Comparison of ENCODE assay signal across 8 mouse cellular contexts in the genomic region with DNA sequence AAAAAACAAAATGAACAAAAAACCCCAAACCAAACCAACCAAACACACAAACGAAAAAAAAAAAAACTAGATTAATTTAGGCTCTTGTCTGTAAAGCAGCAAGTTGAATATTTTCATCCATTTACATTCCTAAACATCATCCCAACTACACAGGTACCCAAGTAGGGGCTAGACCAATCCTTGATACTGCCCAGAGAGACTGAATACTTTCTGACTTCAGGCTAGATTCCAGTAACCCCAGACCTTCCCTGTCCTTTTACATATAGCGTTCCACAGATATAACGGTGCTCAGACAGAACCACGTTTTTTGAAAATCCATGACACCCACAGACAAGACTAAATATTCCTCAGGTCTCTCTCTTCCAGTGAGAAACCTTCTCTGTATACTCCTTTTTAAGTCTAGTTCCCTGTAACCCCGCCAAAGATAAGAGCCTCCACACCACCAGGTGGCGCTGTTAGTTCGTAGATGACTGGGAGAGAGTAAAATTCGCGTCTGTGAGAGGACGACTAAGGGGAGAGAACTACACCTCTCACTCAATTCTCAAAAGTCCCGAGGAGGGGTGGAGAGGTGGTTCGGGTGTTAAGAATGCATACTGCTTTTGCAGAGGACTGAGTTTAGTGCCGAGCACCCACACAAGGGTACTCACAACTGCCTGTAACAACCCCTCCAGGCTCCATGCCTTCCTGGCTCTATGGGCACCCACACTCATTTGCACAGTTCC. TPM values are rescaled to one million over a fixed set of nuclear protein-coding genes. Genes with fewer than 3 reads are reported as not detected.
A peak's percentile ranks its signal among the peaks of the same experiment; 100 is the strongest.
DNase-seq lines count a peak whose midpoint lies in the region; ATAC-seq lines count a peak whose summit lies in the region.

No protein-coding gene starts in this region.

- peak overlapping the region; percentile 62 for H3K4me2 ChIP-seq in intestine, embryonic 15.5 days (replicated peaks)

- ATAC-seq in intestine, embryonic 15.5 days: peak; percentile 85
- peak; percentile 96 for ATAC-seq in megakaryocyte-erythroid progenitor cell, adult 5-6 weeks (replicated peaks; ENCODE audit: low FRiP score, low TSS enrichment, poor library complexity, severe bottlenecking)

- no peaks in the 10 kb centered on the region for H3K9me3 ChIP-seq in intestine, embryonic 15.5 days

- H3K4me3 ChIP-seq in intestine, embryonic 15.5 days (replicated peaks): peak overlapping the region; percentile 43

- DNase-seq in adrenal gland, adult (ENCODE audit: inconsistent age in 2 of 2, low spot score in 1 of 2): peak; percentile 82 to 97
- DNase-seq in embryo, embryonic 10 days (ENCODE audit: low spot score): peak; percentile 93
- peak; percentile 79 to 83 for DNase-seq in gastrocnemius, postnatal 36 days
- DNase-seq in left cerebral cortex, postnatal 14 days (ENCODE audit: low spot score in 2 of 2): peak; percentile 90 to 92
- peak; percentile 95 for DNase-seq in right cerebral cortex, postnatal 14 days
- DNase-seq in urinary bladder, postnatal 25 days (ENCODE audit: low spot score): peak; percentile 94

- no peak overlapping the region for H3K27ac ChIP-seq in intestine, embryonic 15.5 days

- 11% methylated on average over 13 of the region's 13 CpGs for WGBS in intestine, embryonic 15.5 days

- no peaks in the 10 kb centered on the region for H3K4me1 ChIP-seq in intestine, embryonic 15.5 days (replicated peaks)

- no peaks in the 10 kb centered on the region for H3K36me3 ChIP-seq in intestine, embryonic 15.5 days

- H3K9ac ChIP-seq in intestine, embryonic 15.5 days: peak overlapping the region; percentile 44

- H3K27me3 ChIP-seq in intestine, embryonic 15.5 days (replicated peaks): no peaks in the 10 kb centered on the region

- intact Hi-C loops in gastrocnemius, postnatal 36 days (cut with DNase I): no loop called here
- intact Hi-C loops in left cerebral cortex, postnatal 14 days (cut with DNase I): no loop called here

RNA-seq across cellular contexts. Expression of a gene that starts 31.2 kb away (rescaled TPM):
- under 1 TPM; 0.17 to 0.18 TPM for total RNA-seq in gastrocnemius, postnatal 36 days (2021)
- polyA plus RNA-seq in intestine, embryonic 15.5 days (2015; fragmentation: Nextera tagmentation; extraction: Ambion mirVana): 33.2 and 35.9 TPM in 2 replicates
- 1 to 10 TPM; 3.5 to 4.6 TPM for total RNA-seq in left cerebral cortex, postnatal 14 days (2021)
- total RNA-seq in megakaryocyte-erythroid progenitor cell, adult 5-6 weeks (2014; fragmentation: Nextera tagmentation): not detected in 2 replicates
- total RNA-seq in megakaryocyte-erythroid progenitor cell, adult 5-6 weeks (2017): not detected in 2 replicates

RNA-seq across cellular contexts. Expression of a gene that starts 49.5 kb away (rescaled TPM):
- not detected for total RNA-seq in gastrocnemius, postnatal 36 days (2021)
- not detected in 2 replicates for polyA plus RNA-seq in intestine, embryonic 15.5 days (2015; fragmentation: Nextera tagmentation; extraction: Ambion mirVana)
- total RNA-seq in left cerebral cortex, postnatal 14 days (2021): under 1 TPM; 0.27 to 0.44 TPM
- not detected in 2 replicates for total RNA-seq in megakaryocyte-erythroid progenitor cell, adult 5-6 weeks (2014; fragmentation: Nextera tagmentation)
- total RNA-seq in megakaryocyte-erythroid progenitor cell, adult 5-6 weeks (2017): not detected in 2 replicates

RNA-seq across cellular contexts. Expression of a gene that starts 59.4 kb away (rescaled TPM):
- 10 to 100 TPM; 39.1 to 44.9 TPM for total RNA-seq in gastrocnemius, postnatal 36 days (2021)
- polyA plus RNA-seq in intestine, embryonic 15.5 days (2015; fragmentation: Nextera tagmentation; extraction: Ambion mirVana): 69.8 and 71.5 TPM in 2 replicates
- total RNA-seq in left cerebral cortex, postnatal 14 days (2021): 10 to 100 TPM; 35.9 to 38.8 TPM
- 0.68 and 1.0 TPM in 2 replicates for total RNA-seq in megakaryocyte-erythroid progenitor cell, adult 5-6 weeks (2014; fragmentation: Nextera tagmentation)
- 0.70 and 1.4 TPM in 2 replicates for total RNA-seq in megakaryocyte-erythroid progenitor cell, adult 5-6 weeks (2017)

Comparison
In these comparisons a context has a peak if more than half of its experiments do, and no peak if none do; other contexts are left out.
1. RNA of a gene that starts 59.4 kb away (total RNA-seq): 39.1 to 44.9 TPM in gastrocnemius, postnatal 36 days and 35.9 to 38.8 TPM in left cerebral cortex, postnatal 14 days; 0.68 to 1.4 TPM in megakaryocyte-erythroid progenitor cell, adult 5-6 weeks; every median in the first group is over 10 times any median in the second.
2. Peak in every context shown above with its lines, with median percentiles within 50 percentile points of each other: DNase-seq.